Mouse (Mus musculus) v-Abl transformed pro-B cells (cell line): ENCODE results near the gene Jarid2.
"Not testable (repeated sequence)": the region's sequence is repeated elsewhere in the genome, so short reads cannot be mapped to it uniquely, and the experiment has no call there.

ENCODE experiments used
- in situ Hi-C, 2 experiments: fragments of 400-800 bp; cut with MboI; formaldehyde crosslinking; loops; one replicate each; pipeline ENCODE4 v1.15.1; 2025; ENCODE audit not compliant: unreplicated experiment in 2 of 2

Gene Jarid2

GRCm38 (mm10) chr13:44811601-44812000, 82.3 kb downstream of the Jarid2 start:
- in situ Hi-C loops = loop anchor here in 1 of 2 experiments (25.0 kb wide), 1 partner anchor 749 kb away; no protein-coding TSS in a partner anchor

- in situ Hi-C loops = loop anchor here in 1 of 2 experiments (25.0 kb wide), 1 partner anchor 750 kb away; no protein-coding TSS in a partner anchor
Observed at GRCm38 (mm10) chr13:44812381-44812780, 83.1 kb downstream of the Jarid2 start.

GRCm38 (mm10) chr13:44819400-44819799, 90.1 kb downstream of the Jarid2 start:
- in situ Hi-C loops = loop anchor here in 1 of 2 experiments (25.0 kb wide), 1 partner anchor 757 kb away; no protein-coding TSS in a partner anchor

GRCm38 (mm10) chr13:44822578-44822977, 93.3 kb downstream of the Jarid2 start:
- in situ Hi-C loops = loop anchor here in 1 of 2 experiments (25.0 kb wide), 1 partner anchor 760 kb away; no protein-coding TSS in a partner anchor

GRCm38 (mm10) chr13:44828903-44829302, 99.6 kb downstream of the Jarid2 start:
- in situ Hi-C loops = loop anchor here in 1 of 2 experiments (25.0 kb wide), 1 partner anchor 967 kb away; no protein-coding TSS in a partner anchor

- in situ Hi-C loops = loop anchor here in 1 of 2 experiments (25.0 kb wide), 1 partner anchor 970 kb away; no protein-coding TSS in a partner anchor
Observed at GRCm38 (mm10) chr13:44832104-44832503, 102.8 kb downstream of the Jarid2 start.

GRCm38 (mm10) chr13:44832866-44833265, 103.6 kb downstream of the Jarid2 start:
- in situ Hi-C loops = loop anchor here in 1 of 2 experiments (25.0 kb wide), 1 partner anchor 971 kb away; no protein-coding TSS in a partner anchor

- in situ Hi-C loops = loop anchor here in 1 of 2 experiments (25.0 kb wide), 1 partner anchor 971 kb away; no protein-coding TSS in a partner anchor
Observed at GRCm38 (mm10) chr13:44833353-44833752, 104.1 kb downstream of the Jarid2 start.

- in situ Hi-C loops = loop anchor here in 1 of 2 experiments (25.0 kb wide), 1 partner anchor 975 kb away; no protein-coding TSS in a partner anchor
Observed at GRCm38 (mm10) chr13:44837445-44837844, 108.2 kb downstream of the Jarid2 start.

- in situ Hi-C loops = loop anchor here in 1 of 2 experiments (25.0 kb wide), 1 partner anchor 978 kb away; no protein-coding TSS in a partner anchor
Observed at GRCm38 (mm10) chr13:44839866-44840835, 110.9 kb downstream of the Jarid2 start.

GRCm38 (mm10) chr13:44851426-44851825, 122.2 kb downstream of the Jarid2 start:
- in situ Hi-C loops = no loop called here

- in situ Hi-C loops = no loop called here
Observed at GRCm38 (mm10) chr13:44852024-44852423, 122.8 kb downstream of the Jarid2 start.

GRCm38 (mm10) chr13:44865566-44865965, 136.3 kb downstream of the Jarid2 start:
- in situ Hi-C loops = no loop called here

GRCm38 (mm10) chr13:44868037-44868650, 138.9 kb downstream of the Jarid2 start:
- in situ Hi-C loops = no loop called here

- in situ Hi-C loops = not testable (repeated sequence)
Observed at GRCm38 (mm10) chr13:44869418-44870119, 140.3 kb downstream of the Jarid2 start.

- in situ Hi-C loops = no loop called here
Observed at GRCm38 (mm10) chr13:44876799-44877198, 147.5 kb downstream of the Jarid2 start.

GRCm38 (mm10) chr13:44881001-44881400, 151.7 kb downstream of the Jarid2 start:
- in situ Hi-C loops = no loop called here

GRCm38 (mm10) chr13:44886221-44886620, 156.9 kb downstream of the Jarid2 start:
- in situ Hi-C loops = no loop called here

GRCm38 (mm10) chr13:44890612-44891011, 161.3 kb downstream of the Jarid2 start:
- in situ Hi-C loops = no loop called here
